Mouse (Mus musculus) kidney, adult 9 months (tissue): ENCODE results near the gene Gli1.
"Not testable (repeated sequence)": the region's sequence is repeated elsewhere in the genome, so short reads cannot be mapped to it uniquely, and the experiment has no call there.

Experiments
- DNase-seq: peaks from one replicate; pipeline ENCODE4 v3.0.0; 2022

Gene Gli1

GRCm38 (mm10) chr10:127319969-127320368 is 21.8 kb downstream of the Gli1 start:
- DNase-seq: no peak

GRCm38 (mm10) chr10:127318009-127318408 is 23.8 kb downstream of the Gli1 start:
- no peak for DNase-seq

- DNase-seq: no peak
Measured at GRCm38 (mm10) chr10:127317277-127317676, 24.5 kb downstream of the Gli1 start.

GRCm38 (mm10) chr10:127314950-127315349 is 26.8 kb downstream of the Gli1 start:
- DNase-seq: not testable (repeated sequence)

GRCm38 (mm10) chr10:127313516-127313915 is 28.3 kb downstream of the Gli1 start:
- not testable (repeated sequence) for DNase-seq

- DNase-seq: no peak
Measured at GRCm38 (mm10) chr10:127312858-127313257, 28.9 kb downstream of the Gli1 start.

- DNase-seq: peak; percentile 91
Measured at GRCm38 (mm10) chr10:127312356-127312676, 29.5 kb downstream of the Gli1 start.

- DNase-seq: peak; percentile 98
Measured at GRCm38 (mm10) chr10:127311476-127312355, 30.1 kb downstream of the Gli1 start, which contains the start of gene Mars. TSS of gene Mars (minus strand) at chr10:127311786.

GRCm38 (mm10) chr10:127310523-127311475 is 31.0 kb downstream of the Gli1 start:
- no peak for DNase-seq

- not testable (repeated sequence) for DNase-seq
Measured at GRCm38 (mm10) chr10:127309167-127309566, 32.6 kb downstream of the Gli1 start.

- DNase-seq: no peak
Measured at GRCm38 (mm10) chr10:127303136-127303535, 38.6 kb downstream of the Gli1 start.

- no peak for DNase-seq
Measured at GRCm38 (mm10) chr10:127300361-127300760, 41.4 kb downstream of the Gli1 start.

GRCm38 (mm10) chr10:127297015-127297871 is 44.5 kb downstream of the Gli1 start:
- DNase-seq: no peak

- DNase-seq: no peak
Measured at GRCm38 (mm10) chr10:127295986-127296794, 45.6 kb downstream of the Gli1 start.

- DNase-seq: peak; percentile 38
Measured at GRCm38 (mm10) chr10:127294895-127295510, 46.8 kb downstream of the Gli1 start.

- no peak for DNase-seq
Measured at GRCm38 (mm10) chr10:127293590-127294113, 48.1 kb downstream of the Gli1 start.

- peak; percentile 70 for DNase-seq
Measured at GRCm38 (mm10) chr10:127292987-127293538, 48.7 kb downstream of the Gli1 start.

GRCm38 (mm10) chr10:127291881-127292638 is 49.7 kb downstream of the Gli1 start:
- no peak for DNase-seq
